Mouse (Mus musculus): ENCODE measurements around the gene Safb2.

The Safb2 gene

DNA sequence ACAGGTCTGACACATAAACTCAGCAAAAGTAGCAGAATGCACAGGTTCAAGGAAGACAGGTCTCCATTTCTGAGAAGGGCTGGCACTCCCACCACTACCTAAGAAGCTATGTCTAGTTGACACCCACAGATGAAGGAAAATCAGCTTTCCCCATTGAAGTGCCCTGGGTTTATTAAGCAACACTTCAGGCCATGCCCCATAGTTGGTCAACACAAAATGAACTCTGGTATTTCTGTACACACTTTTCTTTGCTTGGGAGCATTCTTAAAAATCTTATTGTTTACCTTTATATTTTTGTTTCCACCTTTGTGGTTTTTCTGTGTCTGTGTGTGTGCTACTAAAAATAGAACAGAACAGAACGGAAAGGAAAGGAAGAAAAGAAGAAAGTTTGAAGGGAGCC lies 24.3 kb downstream of the Safb2 start:
- no peak for DNase-seq (ENCODE audit: low read depth, low spot score)

DNA sequence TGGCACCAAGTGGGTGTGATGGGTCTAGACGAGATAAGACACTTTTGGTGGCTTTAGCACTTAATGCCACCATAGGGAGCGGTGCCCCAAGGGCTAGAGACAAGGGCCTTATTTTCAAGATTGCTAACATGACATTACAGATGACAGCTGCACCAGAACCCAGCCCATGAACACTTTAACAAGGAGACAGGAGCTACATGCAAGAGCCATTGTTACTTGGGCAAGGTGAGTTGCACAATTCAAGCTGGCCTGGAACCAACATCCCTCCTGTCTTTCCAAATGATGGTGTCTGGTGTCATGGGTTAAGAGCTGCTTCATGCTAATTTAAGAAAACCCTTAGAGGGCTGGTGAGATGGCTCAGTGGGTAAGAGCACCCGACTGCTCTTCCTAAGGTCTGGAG lies 25.0 kb downstream of the Safb2 start:
- DNase-seq (ENCODE audit: low read depth, low spot score), result no peak

DNA sequence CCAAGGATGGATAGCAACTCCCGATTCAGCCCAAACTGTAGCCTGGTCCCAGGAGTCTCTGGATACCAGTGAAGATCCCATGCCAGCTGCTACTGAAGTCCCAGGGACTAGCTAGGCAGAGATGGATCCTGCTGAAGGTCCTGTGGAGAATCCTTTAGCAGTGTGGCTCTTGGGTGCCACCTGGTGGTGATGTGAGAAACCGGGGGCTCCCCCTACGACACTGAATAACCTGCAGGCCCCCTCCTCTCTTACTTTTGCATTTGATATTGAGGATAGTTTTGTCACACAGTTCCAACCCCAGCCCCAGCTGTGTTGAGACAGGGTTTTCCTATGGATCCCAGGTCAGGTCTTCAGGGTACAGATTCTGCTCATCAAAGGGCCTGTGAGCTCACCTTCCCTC lies 25.9 kb downstream of the Safb2 start:
- no peak for DNase-seq (ENCODE audit: low read depth, low spot score)

DNA sequence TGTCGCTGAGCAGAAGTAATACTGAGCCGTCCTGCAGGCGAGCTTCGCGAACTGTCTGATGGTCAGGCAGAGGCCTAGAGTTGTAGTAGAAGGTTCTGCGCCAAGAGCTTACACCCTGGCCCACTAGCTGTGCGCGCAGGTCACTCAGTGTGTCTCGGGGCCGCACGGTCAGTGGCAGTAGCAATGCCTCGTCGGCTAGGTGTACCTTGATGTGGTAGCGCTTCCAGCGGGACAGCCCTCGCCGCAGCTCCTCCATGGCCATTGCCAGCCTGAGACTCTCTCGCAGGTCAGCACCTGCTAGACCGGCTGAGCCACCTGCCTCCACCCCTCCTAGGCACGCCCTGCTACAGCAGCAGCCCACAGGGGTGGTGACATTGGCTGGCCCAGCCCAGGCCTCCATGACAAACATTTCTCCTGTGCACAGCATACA lies 30.2 kb downstream of the Safb2 start, which contains the start of gene Gm20219:
Gene Gm20219 (minus strand): TSS at position 266 of the 430 bp plus-strand sequence.
- no peak for DNase-seq (ENCODE audit: low read depth, low spot score)

DNA sequence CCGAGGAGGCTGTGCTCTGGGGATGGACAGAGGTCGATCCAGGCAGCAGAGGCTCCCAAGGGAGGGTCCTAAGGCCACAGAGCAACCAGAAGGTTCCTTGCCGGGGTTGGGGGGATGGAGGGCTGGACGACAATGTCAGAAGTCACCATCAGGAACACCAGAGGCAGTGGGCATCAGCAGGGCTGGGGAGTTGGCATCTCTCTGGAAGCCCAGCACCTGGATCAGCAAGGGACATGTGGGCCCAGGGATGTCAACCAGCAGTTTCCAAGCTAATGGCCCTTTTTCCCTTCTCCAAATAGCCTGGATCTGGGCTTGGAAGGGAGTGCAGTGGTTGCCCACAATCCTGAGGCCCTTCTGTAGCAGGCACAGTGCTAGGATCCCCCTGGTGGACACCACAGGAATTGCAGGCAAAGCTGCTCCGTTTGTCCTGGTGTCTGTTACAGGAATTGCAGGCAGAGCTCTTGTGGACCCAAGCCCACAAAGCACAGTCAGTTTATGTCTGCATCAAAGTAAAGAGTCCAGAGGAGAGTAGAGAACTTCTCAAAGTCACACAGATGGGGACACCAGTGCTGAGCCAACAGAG lies 31.5 kb downstream of the Safb2 start:
- DNase-seq (ENCODE audit: low read depth, low spot score), result peak; percentile 75

DNA sequence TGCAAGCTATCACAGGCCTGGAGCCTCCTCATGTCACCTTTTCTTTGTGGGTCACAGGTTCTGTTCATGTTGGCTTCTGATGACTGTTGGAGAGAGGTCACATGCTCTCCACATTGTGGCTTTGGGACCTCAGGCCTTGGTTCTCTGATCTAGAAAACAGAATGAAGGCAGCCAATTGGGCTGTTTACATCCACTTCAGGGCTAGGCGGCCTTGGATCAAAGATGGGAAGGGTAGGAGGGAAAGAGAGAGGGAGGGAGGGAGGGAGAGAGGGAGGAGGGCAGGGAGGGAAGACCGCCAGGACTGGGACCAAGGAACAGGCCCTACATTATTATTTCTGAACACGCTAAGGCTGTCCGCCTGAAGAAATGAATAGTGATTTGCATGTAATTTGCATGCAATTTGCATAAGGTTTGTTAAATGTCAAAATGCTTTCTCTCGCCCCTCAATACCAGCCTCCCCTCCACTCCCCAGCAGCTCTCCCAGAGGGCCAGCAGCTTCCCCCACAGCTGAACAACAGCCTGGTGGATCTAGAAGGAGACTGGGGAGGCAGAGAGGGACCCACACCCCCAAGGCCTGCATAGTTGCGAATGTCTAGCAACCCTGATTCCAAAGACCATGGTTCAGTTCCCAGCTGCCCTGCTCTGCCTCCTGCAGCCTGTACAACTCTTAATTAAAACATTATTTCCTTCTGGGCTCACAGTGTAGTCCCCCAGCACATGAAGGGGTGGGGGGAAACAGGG lies 32.4 kb downstream of the Safb2 start:
- DNase-seq (ENCODE audit: low read depth, low spot score), result no peak

DNA sequence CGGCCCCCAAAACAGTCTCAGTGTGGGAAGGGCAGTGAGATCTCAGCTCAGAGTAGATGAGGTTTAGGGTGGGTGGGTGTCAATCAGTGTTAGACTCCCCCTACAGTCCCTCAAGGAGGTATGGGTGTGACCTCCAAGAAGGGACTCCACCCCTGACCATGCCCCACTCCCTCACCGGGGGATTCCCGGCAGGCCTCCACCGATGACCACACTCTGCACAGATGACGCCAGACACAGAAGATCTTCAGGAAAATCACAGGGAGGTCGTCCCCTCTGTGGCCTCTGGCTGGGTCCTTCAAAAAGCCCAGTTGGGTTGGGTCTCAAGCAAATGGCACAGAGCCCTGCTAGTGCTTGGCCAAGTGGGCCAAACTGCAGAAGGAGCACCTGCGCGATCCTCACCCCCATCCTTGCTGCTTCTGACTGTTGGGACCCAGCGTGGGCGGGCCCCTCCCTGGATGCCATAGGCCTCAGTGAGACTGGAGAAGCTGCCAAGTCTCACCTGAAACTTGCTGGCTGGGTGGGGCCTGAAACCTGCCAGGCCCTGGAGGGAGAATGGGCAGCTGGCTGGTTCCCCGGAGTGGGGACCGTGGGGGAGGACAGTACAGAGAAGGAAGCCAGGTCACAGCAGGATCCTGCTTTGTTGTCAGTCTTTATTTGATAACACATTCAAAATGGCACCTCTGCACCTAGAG lies 33.5 kb downstream of the Safb2 start:
- no peak for DNase-seq (ENCODE audit: low read depth, low spot score)

DNA sequence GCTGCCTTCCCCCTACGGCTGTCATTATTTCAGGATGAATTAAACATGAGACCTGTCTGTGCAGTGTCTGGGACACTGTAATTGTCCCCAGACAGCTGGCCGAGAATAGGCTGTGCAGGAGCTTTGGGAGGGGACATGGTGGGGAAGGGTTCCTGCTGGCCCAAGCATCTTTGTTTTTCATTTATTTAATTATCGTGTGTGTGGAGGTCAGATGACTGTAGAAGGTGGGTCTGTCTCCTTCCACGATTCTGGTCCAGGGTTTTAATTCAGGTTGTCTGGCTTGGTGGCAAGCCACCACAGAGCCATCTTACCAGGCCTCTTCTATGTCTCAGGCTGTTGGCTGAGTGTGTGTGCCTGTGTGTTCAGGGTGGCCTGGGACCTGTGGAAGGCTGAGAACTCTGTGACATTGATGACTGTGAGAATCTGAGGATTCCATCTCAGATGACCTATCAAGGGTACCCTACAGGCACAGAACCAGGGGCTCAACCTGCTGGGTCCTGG lies 35.7 kb downstream of the Safb2 start:
- DNase-seq (ENCODE audit: low read depth, low spot score), result no peak

DNA sequence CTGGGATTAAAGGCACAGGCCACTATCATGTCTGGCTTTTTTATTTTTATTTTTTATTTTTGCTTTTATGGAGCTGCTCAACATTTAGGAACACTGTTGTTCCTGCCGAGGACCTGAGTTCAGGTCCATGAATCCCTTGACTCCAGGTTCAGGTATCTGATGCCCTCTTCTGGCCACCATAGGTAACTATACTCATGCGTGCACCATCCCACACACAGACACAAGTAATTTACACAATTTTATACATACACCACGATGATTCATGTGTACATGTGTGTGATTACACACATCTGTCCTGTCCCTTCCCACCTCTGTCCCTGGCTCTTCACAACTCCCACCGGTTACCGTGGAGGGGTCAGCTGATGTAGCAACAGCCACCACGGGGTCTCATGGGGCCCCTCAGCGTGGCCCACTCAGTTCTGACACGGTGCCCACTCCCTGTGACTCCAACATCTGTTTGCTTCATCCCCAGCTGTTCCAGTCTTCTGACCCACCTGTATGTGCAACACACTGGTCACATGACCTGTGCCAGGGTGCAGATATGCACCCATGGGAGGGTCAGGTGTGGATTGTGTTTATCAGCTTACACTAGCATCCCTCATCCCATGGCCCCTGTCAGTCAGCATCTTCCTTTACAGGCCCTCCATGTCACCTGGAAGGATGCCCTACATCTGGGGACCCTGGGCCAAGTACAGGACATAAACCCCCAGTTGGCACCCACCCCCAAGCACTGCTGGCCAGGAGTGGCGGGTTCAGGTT lies 36.4 kb downstream of the Safb2 start:
- no peak for DNase-seq (ENCODE audit: low read depth, low spot score)

DNA sequence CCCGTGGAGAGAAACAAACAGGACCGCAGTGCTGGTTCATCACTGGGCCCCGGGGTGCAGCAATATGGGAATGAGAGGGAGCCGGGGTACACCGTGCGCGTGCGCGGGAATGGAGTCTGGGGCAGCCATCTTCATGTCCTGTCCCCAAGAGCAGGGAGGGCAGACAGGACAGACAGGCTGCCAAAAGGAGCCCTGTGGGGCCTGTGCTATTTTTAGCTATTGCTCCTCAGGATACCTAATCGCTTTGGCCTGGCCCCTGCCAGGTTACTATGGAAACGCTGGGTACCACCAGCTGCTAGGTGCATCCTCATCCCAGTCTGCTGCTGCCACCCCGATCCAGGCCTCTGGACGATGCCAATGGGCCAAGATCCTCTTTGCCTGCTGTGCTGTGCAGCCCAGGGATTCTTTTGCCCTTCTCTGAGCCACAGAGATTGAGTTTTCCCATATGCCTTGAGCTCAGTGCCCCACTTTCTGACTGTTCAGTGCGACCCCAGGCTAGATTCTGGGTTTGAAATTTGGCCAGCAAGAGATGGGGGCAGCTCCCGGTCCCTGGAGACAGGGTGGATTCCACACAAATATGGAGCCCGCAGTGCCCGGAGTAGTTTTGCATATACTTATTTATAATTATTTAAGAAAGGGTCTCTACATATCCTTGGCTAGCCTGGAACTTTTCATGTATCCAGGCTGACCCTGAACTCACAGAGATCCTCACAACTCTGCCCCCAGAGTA lies 37.1 kb downstream of the Safb2 start:
- no peak for DNase-seq (ENCODE audit: low read depth, low spot score)

DNA sequence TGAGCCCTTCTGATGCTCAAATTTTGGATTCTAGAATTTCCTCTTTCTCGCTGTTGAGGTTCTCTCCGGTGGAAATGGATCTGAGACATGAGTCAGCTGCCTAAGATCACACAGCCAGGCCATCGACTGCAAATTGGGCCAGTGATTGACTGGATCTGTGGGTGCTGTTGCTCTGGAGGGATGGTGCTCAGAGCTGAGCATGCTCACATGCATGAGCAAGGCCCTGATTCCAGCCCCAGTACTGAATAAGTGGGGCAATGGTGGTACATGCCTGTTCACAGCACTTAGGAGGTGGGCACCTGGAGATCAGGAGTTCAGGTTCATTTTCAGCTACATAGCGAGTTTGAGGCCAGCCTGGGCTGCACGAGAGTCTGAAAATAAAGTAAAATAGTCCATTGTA lies 37.8 kb downstream of the Safb2 start:
- DNase-seq (ENCODE audit: low read depth, low spot score), result no peak

DNA sequence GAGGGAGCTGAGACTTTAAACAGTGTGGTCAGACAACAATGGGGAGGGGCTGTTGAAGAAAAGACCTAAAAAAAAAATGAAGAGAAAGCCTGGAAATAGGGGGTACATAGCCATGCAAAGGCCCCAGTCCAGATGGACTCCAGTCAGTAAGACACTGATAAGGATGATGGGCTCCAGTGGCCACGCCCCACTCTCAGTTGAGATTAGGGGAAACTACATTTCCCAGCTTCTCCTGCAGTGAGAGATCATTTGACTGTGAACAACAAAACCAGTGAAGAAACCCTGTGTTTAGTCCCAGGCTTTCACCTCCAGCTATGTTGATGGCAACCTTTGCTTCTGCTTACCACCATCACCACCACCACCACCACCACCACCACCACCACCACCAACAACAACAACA lies 38.4 kb downstream of the Safb2 start:
- DNase-seq (ENCODE audit: low read depth, low spot score), result no peak

DNA sequence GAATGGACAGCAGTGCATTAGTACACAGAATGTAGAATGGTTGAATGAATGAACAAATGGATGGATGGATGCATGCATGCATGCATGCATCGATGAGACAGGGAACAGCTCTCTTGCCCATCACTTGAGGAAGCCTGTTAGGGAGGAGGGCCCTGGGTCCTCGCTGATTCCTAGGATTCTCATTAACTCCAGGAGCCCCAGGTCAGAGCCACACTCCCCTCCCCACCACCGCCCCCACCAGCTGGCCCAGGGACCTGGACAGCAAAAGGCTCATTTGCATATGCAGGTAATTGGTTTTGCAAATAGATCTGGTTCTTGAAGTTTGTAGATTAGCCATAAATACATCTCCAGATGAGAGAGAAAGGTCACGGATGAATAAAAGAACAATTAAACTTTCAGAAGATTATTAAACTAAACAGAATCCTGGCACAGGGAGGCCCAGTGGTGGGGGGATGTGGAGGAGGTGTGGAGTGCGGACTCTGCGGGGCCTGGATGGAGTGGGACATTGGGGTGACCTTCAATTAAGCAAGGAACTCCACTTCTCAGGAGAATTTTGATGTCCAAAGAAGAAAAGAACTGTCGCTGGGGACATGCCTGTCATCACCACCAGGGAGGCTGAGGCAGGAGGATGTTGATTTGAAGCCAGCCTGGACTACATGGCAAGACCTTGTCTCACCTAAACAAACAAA lies 39.5 kb downstream of the Safb2 start:
- DNase-seq (ENCODE audit: low read depth, low spot score), result no peak

DNA sequence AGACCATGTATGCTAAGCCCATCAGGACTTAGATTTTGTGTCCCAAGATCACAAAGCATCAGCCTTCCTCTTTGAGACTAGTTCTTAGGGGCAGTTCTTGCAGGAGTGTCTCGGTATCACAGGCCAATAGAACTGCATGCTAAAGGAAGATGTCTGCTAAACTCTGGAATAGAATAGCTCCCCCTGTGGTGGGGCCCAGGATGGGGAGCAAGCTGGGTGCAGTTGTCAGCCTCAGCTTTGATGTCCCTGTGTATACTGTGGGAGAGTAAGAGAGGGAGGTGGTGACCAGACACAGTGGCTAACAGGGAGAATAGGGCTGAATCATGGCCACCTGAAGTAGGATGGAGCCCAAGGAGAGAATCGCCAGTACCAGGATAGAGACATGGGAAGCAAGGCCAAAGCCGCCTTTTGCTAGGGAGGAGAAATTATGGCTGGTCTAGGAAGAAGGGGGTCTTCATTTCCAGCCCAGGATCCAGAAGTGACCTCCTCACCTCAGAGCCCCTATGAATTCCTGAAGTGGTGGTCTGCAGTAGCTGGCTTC lies 40.6 kb downstream of the Safb2 start:
- no peak for DNase-seq (ENCODE audit: low read depth, low spot score)

DNA sequence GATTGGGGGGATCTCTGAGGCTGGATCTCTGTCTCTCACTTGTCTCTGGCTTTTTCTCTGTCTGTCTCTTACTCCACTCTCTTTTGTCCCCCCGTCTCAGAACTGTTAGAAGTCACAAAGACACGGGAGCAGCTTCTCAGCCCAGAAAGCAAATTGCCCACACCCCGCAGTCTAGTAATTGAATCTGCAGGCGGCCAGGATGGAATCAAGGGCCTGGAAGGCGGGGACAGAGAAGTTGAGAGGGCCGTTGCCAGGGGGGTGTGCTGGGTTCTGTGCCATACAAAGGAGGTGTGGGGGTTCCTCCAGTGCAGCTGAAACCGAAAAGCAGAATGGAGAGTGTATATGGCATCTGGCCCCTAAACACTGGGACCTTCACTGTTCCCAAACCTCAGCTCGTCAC lies 41.6 kb downstream of the Safb2 start:
- DNase-seq (ENCODE audit: low read depth, low spot score), result no peak

DNA sequence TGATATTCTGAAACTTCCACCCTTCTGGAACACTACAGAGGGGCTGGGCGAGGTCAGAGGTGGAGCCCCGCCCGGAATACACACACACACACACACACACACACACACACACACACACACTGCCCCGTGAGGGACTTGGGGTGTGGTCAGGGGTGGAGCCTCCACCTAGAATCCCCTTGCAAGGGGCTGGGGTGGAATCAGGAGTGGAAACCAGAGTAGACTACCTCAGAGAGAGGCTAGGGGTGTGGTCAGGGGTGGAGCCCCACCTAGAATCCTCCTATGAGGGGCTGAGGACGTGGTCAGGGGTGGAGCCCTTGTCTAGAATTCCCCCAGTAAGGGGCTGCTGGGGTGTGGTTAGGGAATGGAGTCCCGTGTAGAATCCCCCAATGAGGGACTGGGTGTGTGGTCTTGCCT lies 43.8 kb downstream of the Safb2 start:
- DNase-seq (ENCODE audit: low read depth, low spot score), result no peak

DNA sequence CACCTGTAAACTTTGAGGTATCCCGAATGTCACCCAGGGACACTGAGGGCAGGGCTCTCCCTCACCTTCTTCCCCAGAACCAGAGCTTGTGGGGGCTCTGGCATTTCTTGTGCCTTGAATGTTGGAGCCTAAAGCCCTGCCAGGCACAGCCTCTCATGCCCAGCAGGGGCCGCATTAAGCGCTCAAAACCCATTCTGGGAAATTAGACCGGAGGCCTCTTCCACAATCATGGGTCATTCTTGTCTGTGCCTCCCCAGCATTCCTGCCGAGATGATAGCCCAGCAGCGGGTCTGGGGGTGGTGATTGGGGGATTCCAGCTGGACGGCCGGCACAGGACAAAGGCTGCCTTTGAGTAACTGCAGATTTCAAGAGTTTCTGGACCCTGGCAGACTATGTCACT lies 46.5 kb downstream of the Safb2 start:
- no peak for DNase-seq (ENCODE audit: low read depth, low spot score)

DNA sequence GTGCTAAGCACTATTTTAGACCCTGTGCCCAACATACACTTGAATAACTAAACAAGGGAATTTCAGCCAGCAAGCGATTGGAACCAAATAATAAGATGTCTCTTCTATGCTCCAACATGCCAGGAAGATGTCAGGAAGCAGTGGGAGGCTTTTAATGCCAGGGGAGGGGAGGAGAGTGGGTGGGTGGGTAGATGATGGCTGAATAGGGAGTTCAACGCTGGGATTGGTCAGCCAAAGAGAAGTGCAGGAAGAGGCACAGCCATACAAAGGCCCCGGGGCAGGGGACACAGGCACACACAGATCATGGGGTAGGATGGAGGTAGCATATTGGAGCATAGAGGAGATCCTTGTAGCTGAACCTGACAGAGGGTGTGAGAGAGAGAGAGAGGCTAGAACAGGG lies 47.5 kb downstream of the Safb2 start:
- DNase-seq (ENCODE audit: low read depth, low spot score), result no peak

DNA sequence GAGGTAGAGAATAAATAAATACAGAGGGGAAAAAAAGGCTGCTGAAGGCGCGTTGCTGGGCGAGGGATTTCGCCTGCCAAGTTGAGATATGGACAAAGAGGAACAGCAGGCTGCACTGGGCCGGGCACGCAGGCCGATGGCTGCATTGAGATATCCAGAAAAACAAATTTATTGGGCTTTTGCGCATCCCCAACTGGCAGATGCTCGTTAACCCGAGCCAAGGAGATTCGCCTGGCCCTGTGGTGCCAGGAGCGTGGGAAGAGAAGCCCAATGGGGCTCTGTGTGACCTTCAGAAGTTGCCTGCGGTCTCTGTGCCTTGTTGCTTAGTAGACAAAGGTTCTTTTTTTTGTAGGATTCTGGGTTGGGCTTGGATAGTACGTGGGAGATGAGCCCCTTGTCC lies 48.2 kb downstream of the Safb2 start:
- no peak for DNase-seq (ENCODE audit: low read depth, low spot score)

DNA sequence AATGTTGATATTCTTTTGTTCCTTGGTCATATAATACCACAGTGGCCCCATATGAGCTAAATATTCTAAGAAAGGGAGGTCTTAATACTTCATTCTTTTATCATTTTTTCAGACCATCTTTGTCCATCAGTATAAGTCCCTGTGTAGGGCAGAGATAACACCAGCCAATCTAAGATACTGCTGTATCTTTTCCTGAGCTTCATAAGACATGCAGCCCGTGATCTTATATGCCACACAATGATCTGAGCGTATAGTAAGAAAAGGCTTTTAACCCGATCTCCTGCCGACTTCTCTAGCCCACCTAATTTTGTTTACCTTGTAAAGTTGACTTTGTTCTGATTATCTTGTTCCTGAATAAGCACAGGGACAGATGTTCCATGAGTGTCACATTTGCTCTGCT lies 59.4 kb downstream of the Safb2 start:
- DNase-seq (ENCODE audit: low read depth, low spot score), result no peak
